Mouse (Mus musculus): ENCODE measurements at regions not wholly inside any gene's neighbourhood (a gene's known extent, or its start where the extent isn't known, plus 50 kb on each side); places are given as distances from the start of the nearest gene placed in this dataset.

DNA sequence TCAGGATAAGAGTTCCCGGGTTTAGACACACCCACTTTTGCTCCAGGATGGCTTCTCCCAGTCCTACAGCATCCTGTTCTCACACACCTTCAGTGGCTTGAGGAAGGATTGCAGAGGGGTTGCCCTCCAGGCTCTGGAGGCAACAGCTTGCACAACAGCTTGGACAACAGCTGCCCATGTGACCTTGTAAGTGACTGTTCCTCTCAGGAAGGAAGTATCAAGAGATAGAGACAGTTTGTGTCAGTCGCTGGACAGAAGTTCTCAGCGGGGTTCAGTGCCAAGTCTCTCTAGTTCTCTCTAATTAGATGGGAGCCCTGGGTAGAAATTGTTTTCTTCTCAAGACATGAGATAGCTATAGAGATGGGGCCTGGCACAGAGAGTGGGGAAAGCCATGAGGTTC is 252.9 kb upstream of the Tle3 start:
- Histone ChIP-seq H3K27me3 (replicated peaks) (peaks cover 27% of the 10 kb centered on the region), H3K27ac (ENCODE audit: insufficient read depth, low read depth) (no peak overlapping the region), H3K4me2 (ENCODE audit: insufficient read depth, low read depth, poor library complexity, severe bottlenecking) (no peak overlapping the region), H3K9me3 (replicated peaks; ENCODE audit: low read length) (no peaks in the 10 kb centered on the region), H3K4me1 (ENCODE audit: control insufficient read depth in 1 of 2, insufficient read depth in 2 of 2) (peaks cover 0 to 9% of the 10 kb centered on the region in 2 experiments; a peak in 2 of 4 replicates), H3K9ac (ENCODE audit: insufficient read depth, low read depth) (no peak overlapping the region), H3K36me3 (replicated peaks in 1 of 2; ENCODE audit: control insufficient read depth in 1 of 2, insufficient read depth in 1 of 2, low read length in 1 of 2) (no peaks in the 10 kb centered on the region), H3K79me2 (replicated peaks; ENCODE audit: control insufficient read depth, extremely low read depth, insufficient read depth, poor library complexity, severe bottlenecking) (no peaks in the 10 kb centered on the region), H3K4me3 (replicated peaks in 1 of 3; ENCODE audit: low read depth in 2 of 3, low read length in 2 of 3, poor library complexity in 1 of 3) (no peak overlapping the region)
- dilution Hi-C loops (cut with MboI; ENCODE audit: extremely low pct_ligation_motif_present, extremely low pct_unique_long_range_greater_than_20kb, low sequenced_read_pairs): no loop called here
- no peak for DNase-seq (ENCODE audit: extremely low read depth)
- in situ Hi-C loops (cut with MboI; ENCODE audit: low pct_ligation_motif_present, low pct_unique_long_range_greater_than_20kb, low sequenced_read_pairs): no loop called here
- TF ChIP-seq HCFC1 (IDR thresholded peaks at IDR 0.05; ENCODE audit: low read depth, low read length) (no peak), MAX (IDR thresholded peaks at IDR 0.05; ENCODE audit: low read length) (no peak), UBTF (IDR thresholded peaks at IDR 0.05; ENCODE audit: low read depth, low read length) (no peak), SMC3 (IDR thresholded peaks at IDR 0.05; ENCODE audit: low read depth, low read length) (no peak), TBP (conservative IDR thresholded peaks at IDR 0.05; ENCODE audit: low read depth, low read length) (no peak), NRF1 (IDR thresholded peaks at IDR 0.05; ENCODE audit: low read depth, low read length) (no peak), KAT2A (IDR thresholded peaks at IDR 0.05; ENCODE audit: insufficient replicate concordance, low read length) (no peak)

DNA sequence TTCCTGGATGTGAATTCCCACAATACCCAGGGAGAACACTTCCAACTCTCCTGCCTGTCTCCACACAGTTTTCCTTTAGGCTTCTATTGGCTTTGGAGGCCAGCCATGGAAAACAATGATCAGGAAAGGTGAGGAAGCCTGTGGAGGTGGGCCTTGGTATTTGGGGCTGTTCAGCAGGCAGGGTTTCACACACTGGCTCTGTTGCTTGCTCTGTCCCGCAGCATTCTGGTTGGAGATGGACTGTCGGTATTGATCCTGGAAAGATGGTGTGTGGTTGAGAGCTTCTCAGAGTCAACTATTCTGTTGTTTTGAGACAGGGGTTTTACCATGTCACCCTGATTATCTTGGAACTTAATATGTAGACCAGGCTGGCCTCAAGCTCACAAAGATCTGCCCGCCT is 251.6 kb upstream of the Tle3 start:
- Histone ChIP-seq H3K36me3 (replicated peaks in 1 of 2; ENCODE audit: control insufficient read depth in 1 of 2, insufficient read depth in 1 of 2, low read length in 1 of 2) (no peaks in the 10 kb centered on the region), H3K4me3 (replicated peaks in 1 of 3; ENCODE audit: low read depth in 2 of 3, low read length in 2 of 3, poor library complexity in 1 of 3) (no peak overlapping the region), H3K4me2 (ENCODE audit: insufficient read depth, low read depth, poor library complexity, severe bottlenecking) (no peak overlapping the region), H3K4me1 (ENCODE audit: control insufficient read depth in 1 of 2, insufficient read depth in 2 of 2) (peaks cover 0 to 10% of the 10 kb centered on the region in 2 experiments; a peak in 2 of 4 replicates), H3K9ac (ENCODE audit: insufficient read depth, low read depth) (no peak overlapping the region), H3K79me2 (replicated peaks; ENCODE audit: control insufficient read depth, extremely low read depth, insufficient read depth, poor library complexity, severe bottlenecking) (no peaks in the 10 kb centered on the region), H3K27ac (ENCODE audit: insufficient read depth, low read depth) (no peak overlapping the region), H3K27me3 (replicated peaks) (peaks cover 29% of the 10 kb centered on the region), H3K9me3 (replicated peaks; ENCODE audit: low read length) (peaks cover under 1% of the 10 kb centered on the region)
- no peak for DNase-seq (ENCODE audit: extremely low read depth)
- dilution Hi-C loops (cut with MboI; ENCODE audit: extremely low pct_ligation_motif_present, extremely low pct_unique_long_range_greater_than_20kb, low sequenced_read_pairs): no loop called here
- TF ChIP-seq RCOR1 (conservative IDR thresholded peaks at IDR 0.05; ENCODE audit: low read depth, low read length) (no peak), RAD21 (IDR thresholded peaks at IDR 0.05; ENCODE audit: low read depth, low read length) (no peak), CHD2 (IDR thresholded peaks at IDR 0.05; ENCODE audit: low read length) (no peak), ZC3H11A (IDR thresholded peaks at IDR 0.05; ENCODE audit: low read depth, low read length) (no peak), ZNF384 (IDR thresholded peaks at IDR 0.05; ENCODE audit: low read depth, low read length) (no peak), CHD1 (IDR thresholded peaks at IDR 0.05; ENCODE audit: low read depth, low read length) (no peak), POLR2AphosphoS2 (IDR thresholded peaks at IDR 0.05; ENCODE audit: low read depth, low read length) (no peak)
- in situ Hi-C loops (cut with MboI; ENCODE audit: low pct_ligation_motif_present, low pct_unique_long_range_greater_than_20kb, low sequenced_read_pairs): no loop called here

DNA sequence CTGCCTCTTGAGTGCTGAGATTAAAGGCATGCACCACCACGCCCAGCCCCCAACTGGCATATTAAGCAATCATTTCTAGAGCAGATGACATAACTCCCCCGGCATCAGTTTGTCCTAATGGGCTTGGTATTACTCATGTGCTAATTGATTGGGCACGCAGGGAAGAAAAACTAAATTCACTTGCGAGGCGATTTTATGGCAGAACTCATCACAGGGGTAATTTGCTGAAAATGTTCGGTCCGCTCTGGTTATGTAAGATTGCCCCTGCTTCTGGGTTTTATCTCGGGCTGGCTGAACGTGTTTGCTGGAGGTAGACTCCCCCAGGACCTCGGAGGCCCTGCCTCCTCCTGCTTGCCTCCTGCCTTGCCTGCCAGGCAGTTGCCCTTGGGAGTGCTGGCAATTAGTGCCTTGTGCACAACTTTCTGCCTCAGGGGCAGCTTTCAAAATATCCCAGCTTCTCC is 251.2 kb upstream of the Tle3 start:
- H3K9me3 ChIP-seq (replicated peaks; ENCODE audit: low read length): peaks cover 5% of the 10 kb centered on the region
- H3K27me3 ChIP-seq (replicated peaks): peaks cover 29% of the 10 kb centered on the region
- no peak for TF ChIP-seq TCF12 (IDR thresholded peaks at IDR 0.05; ENCODE audit: low read depth, low read length)
- TF ChIP-seq USF1 (IDR thresholded peaks at IDR 0.05; ENCODE audit: low read depth, low read length): no peak
- no peak for TF ChIP-seq IRF4 (IDR thresholded peaks at IDR 0.05; ENCODE audit: low read depth, low read length)
- no peak for TF ChIP-seq SIN3A (IDR thresholded peaks at IDR 0.05; ENCODE audit: low read length)
- H3K4me1 ChIP-seq (ENCODE audit: control insufficient read depth in 1 of 2, insufficient read depth in 2 of 2): peaks cover 0 to 10% of the 10 kb centered on the region in 2 experiments; a peak in 2 of 4 replicates
- no peak overlapping the region for H3K4me3 ChIP-seq (replicated peaks in 1 of 3; ENCODE audit: low read depth in 2 of 3, low read length in 2 of 3, poor library complexity in 1 of 3)
- no peak for DNase-seq (ENCODE audit: extremely low read depth)
- H3K79me2 ChIP-seq (replicated peaks; ENCODE audit: control insufficient read depth, extremely low read depth, insufficient read depth, poor library complexity, severe bottlenecking): no peaks in the 10 kb centered on the region
- H3K9ac ChIP-seq (ENCODE audit: insufficient read depth, low read depth): no peak overlapping the region
- no peak overlapping the region for H3K27ac ChIP-seq (ENCODE audit: insufficient read depth, low read depth)
- dilution Hi-C loops (cut with MboI; ENCODE audit: extremely low pct_ligation_motif_present, extremely low pct_unique_long_range_greater_than_20kb, low sequenced_read_pairs): no loop called here
- in situ Hi-C loops (cut with MboI; ENCODE audit: low pct_ligation_motif_present, low pct_unique_long_range_greater_than_20kb, low sequenced_read_pairs): no loop called here
- no peak overlapping the region for H3K4me2 ChIP-seq (ENCODE audit: insufficient read depth, low read depth, poor library complexity, severe bottlenecking)
- H3K36me3 ChIP-seq (replicated peaks in 1 of 2; ENCODE audit: control insufficient read depth in 1 of 2, insufficient read depth in 1 of 2, low read length in 1 of 2): no peaks in the 10 kb centered on the region
